Mouse (Mus musculus) erythroblast, embryonic 14.5 days (primary cell): ENCODE results near the gene Gm7029. TPM values are rescaled to one million over a fixed set of nuclear protein-coding genes. Genes with fewer than 3 reads are reported as not detected.

Experiments
- H3K27me3 ChIP-seq: 2 replicates; pipeline ENCODE4 v1.6.1; 2012; ENCODE audit warnings: inconsistent platforms; ENCODE audit not compliant: control insufficient read depth
- H3K36me3 ChIP-seq: 2 replicates; pipeline ENCODE4 v1.6.1; 2012; ENCODE audit warnings: mild to moderate bottlenecking, inconsistent platforms; ENCODE audit not compliant: control insufficient read depth
- H3K4me1 ChIP-seq: 2 replicates; pipeline ENCODE4 v1.6.1; 2012; ENCODE audit warnings: inconsistent platforms; ENCODE audit not compliant: control insufficient read depth
- H3K4me3 ChIP-seq: replicated peaks from 2 replicates; pipeline ENCODE3; 2012; ENCODE audit warnings: moderate library complexity, mild to moderate bottlenecking, inconsistent platforms
- H3K9me3 ChIP-seq: 2 replicates; pipeline ENCODE4 v1.6.1; 2012; ENCODE audit warnings: low read length, inconsistent platforms, mixed read lengths; ENCODE audit not compliant: control insufficient read depth
- GATA1 ChIP-seq: IDR thresholded peaks from 2 replicates; pipeline ENCODE4 v1.6.1; 2012; ENCODE audit warnings: low read length, inconsistent platforms, mixed read lengths
- TAL1 ChIP-seq: IDR thresholded peaks from 3 replicates; pipeline ENCODE4 v1.6.1; 2012; ENCODE audit warnings: low read length, inconsistent platforms, mixed read lengths
- polyA plus RNA-seq: library from polyadenylated mRNA; stranded (reverse); fragments of >175 nt; gene quantifications from 2 replicates; pipeline ENCODE4 v1.2.3, GENCODE M21; 2012

Gm7029 gene
- polyA plus RNA-seq, 1 experiment: not detected

GRCm38 (mm10) chr17:33910346-33911051, 36.9 kb downstream of the Gm7029 start:
- Histone ChIP-seq H3K36me3 (peaks cover 48% of the 10 kb centered on the region), H3K4me1 (peaks cover 76% of the 10 kb centered on the region), H3K27me3 (no peaks in the 10 kb centered on the region), H3K9me3 (peaks cover 13% of the 10 kb centered on the region), H3K4me3 (peak overlapping the region; percentile 84)
- TF ChIP-seq GATA1 (no peak), TAL1 (no peak)

DNA sequence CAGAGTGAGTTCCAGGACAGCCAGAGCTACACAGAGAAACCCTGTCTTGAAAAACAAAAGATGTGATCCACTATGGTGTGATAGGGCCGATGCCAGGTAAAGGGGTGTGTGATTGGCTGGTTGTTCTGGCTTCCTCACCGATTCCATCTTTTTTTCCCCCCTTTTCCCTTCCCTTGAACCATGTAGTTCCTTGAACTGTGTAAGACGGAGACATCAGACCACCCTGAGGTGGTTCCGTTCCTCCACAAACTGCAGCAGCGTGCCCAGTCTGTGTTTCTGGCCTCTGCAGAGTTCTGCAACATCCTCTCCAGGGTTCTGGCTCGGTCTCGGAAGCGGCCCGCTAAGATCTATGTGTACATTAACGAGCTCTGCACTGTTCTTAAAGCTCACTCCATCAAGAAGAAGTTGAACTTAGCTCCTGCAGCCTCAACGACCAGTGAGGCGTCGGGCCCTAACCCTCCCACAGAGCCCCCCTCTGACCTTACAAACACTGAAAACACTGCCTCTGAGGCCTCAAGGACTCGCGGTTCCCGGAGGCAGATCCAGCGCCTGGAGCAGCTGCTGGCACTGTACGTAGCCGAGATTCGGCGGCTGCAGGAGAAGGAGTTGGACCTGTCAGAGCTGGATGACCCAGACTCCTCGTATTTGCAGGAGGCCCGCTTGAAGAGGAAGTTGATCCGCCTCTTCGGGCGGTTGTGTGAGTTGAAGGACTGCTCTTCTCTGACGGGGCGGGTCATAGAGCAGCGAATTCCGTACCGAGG, 37.6 kb downstream of the Gm7029 start:
- no peak overlapping the region for H3K4me3 ChIP-seq
- TF ChIP-seq TAL1 (no peak), GATA1 (no peak)
- peaks cover 74% of the 10 kb centered on the region for H3K4me1 ChIP-seq
- peaks cover 48% of the 10 kb centered on the region for H3K36me3 ChIP-seq
- peaks cover 13% of the 10 kb centered on the region for H3K9me3 ChIP-seq
- H3K27me3 ChIP-seq: no peaks in the 10 kb centered on the region

DNA sequence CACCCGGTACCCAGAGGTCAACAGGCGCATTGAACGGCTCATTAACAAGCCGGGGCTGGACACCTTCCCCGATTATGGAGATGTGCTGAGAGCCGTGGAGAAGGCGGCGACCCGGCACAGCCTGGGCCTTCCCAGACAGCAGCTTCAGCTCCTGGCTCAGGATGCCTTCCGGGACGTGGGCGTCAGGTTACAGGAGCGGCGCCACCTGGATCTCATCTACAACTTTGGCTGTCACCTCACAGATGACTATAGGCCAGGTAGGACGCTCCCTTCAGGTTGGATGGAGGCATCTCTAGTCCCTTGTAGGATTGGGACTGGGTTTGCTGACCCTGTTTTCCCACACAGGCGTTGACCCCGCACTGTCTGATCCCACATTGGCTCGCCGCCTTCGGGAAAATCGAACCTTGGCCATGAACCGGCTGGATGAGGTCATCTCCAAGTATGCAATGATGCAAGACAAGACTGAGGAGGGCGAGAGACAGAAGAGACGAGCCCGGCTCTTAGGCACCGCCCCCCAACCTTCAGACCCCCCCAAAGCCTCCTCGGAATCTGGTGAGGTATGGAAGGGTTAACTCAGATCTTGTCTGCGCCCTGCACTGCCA, 38.3 kb downstream of the Gm7029 start:
- Histone ChIP-seq H3K4me3 (no peak overlapping the region), H3K4me1 (peaks cover 77% of the 10 kb centered on the region), H3K9me3 (peaks cover 18% of the 10 kb centered on the region), H3K36me3 (peaks cover 51% of the 10 kb centered on the region), H3K27me3 (no peaks in the 10 kb centered on the region; the same call in 1 of the 2 replicates)
- TF ChIP-seq TAL1 (no peak), GATA1 (no peak)

- TF ChIP-seq TAL1: no peak
- TF ChIP-seq GATA1: no peak
- H3K36me3 ChIP-seq: peaks cover 65% of the 10 kb centered on the region
- no peak overlapping the region for H3K4me3 ChIP-seq
- peaks cover 83% of the 10 kb centered on the region for H3K4me1 ChIP-seq
- H3K27me3 ChIP-seq: no peaks in the 10 kb centered on the region; the same call in 1 of the 2 replicates
- H3K9me3 ChIP-seq: peaks cover 32% of the 10 kb centered on the region
These were observed 39.6 kb downstream of the Gm7029 start for GRCm38 (mm10) chr17:33913264-33913663.

GRCm38 (mm10) chr17:33913905-33914304, 40.3 kb downstream of the Gm7029 start:
- H3K27me3 ChIP-seq: no peaks in the 10 kb centered on the region; the same call in 1 of the 2 replicates
- peaks cover 83% of the 10 kb centered on the region for H3K4me1 ChIP-seq
- peaks cover 38% of the 10 kb centered on the region for H3K9me3 ChIP-seq
- no peak for TF ChIP-seq GATA1
- TF ChIP-seq TAL1: no peak
- H3K4me3 ChIP-seq: no peak overlapping the region
- peaks cover 71% of the 10 kb centered on the region for H3K36me3 ChIP-seq

DNA sequence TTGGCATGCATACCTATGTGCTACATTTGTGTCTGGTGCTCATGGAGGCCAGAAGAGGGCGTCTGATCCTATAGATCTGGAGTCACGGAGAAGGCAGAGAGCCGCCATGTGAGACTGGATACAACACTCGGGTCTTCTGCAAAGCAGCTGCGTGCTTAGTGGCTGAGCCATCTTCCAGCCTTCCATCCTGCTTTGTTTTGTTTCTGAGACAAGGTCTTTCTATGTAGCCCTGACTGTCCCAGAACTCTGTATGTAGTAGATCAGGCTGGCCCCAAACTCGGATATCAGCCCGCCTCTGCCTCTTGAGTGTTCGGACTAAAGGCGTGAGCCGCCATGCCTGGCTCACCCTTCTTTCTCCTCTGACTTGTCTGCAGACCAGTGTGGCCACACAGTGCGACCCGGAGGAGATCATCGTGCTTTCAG, 41.3 kb downstream of the Gm7029 start:
- peaks cover 83% of the 10 kb centered on the region for H3K4me1 ChIP-seq
- peaks cover 71% of the 10 kb centered on the region for H3K36me3 ChIP-seq
- H3K4me3 ChIP-seq: peak overlapping the region; percentile 78
- peaks cover 39% of the 10 kb centered on the region for H3K9me3 ChIP-seq
- TF ChIP-seq TAL1 (no peak), GATA1 (no peak)
- no peaks in the 10 kb centered on the region; the same call in 1 of the 2 replicates for H3K27me3 ChIP-seq

DNA sequence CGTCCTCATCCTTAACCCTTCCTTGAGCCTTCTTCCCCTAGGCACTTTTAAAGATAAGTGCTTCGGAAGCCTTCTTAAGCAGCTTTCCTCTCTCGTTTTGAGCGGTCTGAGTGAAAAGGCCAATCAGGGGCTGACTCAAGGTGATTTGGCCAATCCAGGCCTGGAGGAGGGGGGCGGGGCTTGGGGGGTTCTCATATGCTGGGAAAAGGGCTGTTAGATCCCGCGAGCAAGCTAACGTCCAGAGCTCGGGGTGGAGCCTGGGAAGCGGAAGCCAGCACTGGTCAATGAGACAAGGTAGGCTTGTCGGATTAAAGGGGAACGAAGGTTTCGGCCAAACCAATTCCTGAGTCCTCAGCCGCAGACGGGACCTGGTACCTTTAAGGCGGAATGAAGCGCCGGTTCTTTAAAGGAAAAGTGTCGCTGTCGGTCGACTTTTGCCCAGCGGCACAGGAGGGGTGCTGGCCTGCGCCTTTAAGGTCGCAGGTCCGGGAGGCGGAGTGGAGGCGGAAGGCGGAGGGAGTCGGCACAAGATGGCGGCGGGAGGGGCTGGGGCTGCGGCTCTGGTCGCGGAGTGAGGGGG, 42.1 kb downstream of the Gm7029 start, which contains the start of the genes Tapbp and Zbtb22:
Gene Tapbp (plus strand): TSS at position 229 of the 580 bp plus-strand sequence.
Gene Zbtb22 (plus strand): TSS at position 234 of the 580 bp plus-strand sequence.
- TF ChIP-seq GATA1: no peak
- no peak for TF ChIP-seq TAL1
- H3K4me1 ChIP-seq: peaks cover 84% of the 10 kb centered on the region
- H3K36me3 ChIP-seq: peaks cover 66% of the 10 kb centered on the region

GRCm38 (mm10) chr17:33916294-33916693, 42.7 kb downstream of the Gm7029 start:
- Histone ChIP-seq H3K27me3 (no peaks in the 10 kb centered on the region; the same call in 1 of the 2 replicates), H3K36me3 (peaks cover 60% of the 10 kb centered on the region), H3K9me3 (peaks cover 36% of the 10 kb centered on the region), H3K4me1 (peaks cover 85% of the 10 kb centered on the region), H3K4me3 (peak overlapping the region; percentile 78)
- TF ChIP-seq TAL1 (no peak), GATA1 (no peak)

More for the DNA sequence above, 42.1 kb downstream of the Gm7029 start, which contains the start of the genes Tapbp and Zbtb22:
- Histone ChIP-seq H3K9me3 (peaks cover 39% of the 10 kb centered on the region), H3K4me3 (peak within 1 kb of the TSS; percentile 78), H3K27me3 (no peaks in the 10 kb centered on the region; the same call in 1 of the 2 replicates)
